Mouse (Mus musculus): ENCODE results near the gene Ackr4.
A peak's percentile ranks its signal among the peaks of the same experiment; 100 is the strongest.

The Ackr4 gene

GRCm38 (mm10) chr9:104106930-104107329 is 19.8 kb downstream of the Ackr4 start:
- DNase-seq (ENCODE audit: low spot score in 2 of 2): no peak

DNA sequence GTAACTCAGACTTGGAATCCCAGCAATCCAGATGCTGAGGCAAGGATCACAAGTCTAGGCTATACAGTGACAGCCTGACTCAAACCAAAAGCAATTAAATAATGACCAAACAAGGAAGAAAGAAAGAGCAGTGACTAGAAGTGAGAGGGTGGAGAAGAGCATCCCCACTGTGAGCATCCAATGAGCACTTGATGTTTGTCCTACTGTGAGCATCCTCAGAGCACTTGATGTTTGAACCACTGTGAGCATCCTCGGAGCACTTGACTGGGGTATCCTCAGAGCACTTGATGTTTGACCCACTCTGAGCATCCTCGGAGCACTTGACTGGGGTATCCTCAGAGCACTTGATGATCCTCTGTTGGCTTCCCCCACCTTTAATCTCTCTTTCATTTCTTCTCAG is 21.7 kb downstream of the Ackr4 start:
- no peak for DNase-seq (ENCODE audit: low spot score in 2 of 2)

DNA sequence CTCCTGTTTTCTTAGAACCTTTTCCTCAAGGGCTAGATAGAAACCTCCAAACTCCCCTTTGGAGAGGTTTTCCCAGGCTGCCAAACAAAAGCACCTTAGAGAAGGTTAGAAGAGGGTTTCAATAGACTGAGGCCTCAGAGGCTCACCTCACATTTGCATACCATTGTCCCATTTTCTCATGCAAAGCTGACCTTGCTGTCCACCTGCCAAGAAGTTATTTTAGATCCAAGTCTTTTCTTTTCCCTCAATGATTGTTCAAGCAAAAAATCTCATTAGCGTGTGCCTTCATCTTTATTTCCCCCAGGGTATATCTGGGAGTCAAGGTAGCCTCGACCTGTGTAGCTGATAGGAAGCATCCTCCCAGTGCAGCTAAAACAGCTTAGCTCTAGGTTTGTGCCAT is 23.8 kb downstream of the Ackr4 start:
- DNase-seq (ENCODE audit: low spot score in 2 of 2): no peak

DNA sequence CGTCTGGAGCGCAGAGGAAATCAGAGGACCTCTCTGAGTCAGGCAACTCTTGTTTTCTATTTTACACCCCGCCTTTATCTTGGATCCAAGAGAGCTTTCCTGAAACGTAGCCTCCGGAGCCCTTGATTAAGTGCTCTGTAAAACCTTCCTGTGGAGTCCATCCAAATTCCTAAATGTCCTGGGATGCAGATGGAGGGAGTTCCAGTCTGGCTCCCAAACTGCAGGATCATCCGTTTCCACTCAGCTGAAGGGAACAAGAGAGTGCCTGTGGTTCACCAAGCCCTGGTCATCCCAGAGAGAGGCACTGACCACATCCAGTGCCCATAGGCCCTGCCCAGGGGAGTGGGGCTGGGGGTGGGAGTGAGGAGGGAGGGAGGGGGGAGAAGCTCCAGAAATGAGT is 24.4 kb downstream of the Ackr4 start:
- peak in 1 of 2 experiments; percentile 33 for DNase-seq (ENCODE audit: low spot score in 2 of 2)

DNA sequence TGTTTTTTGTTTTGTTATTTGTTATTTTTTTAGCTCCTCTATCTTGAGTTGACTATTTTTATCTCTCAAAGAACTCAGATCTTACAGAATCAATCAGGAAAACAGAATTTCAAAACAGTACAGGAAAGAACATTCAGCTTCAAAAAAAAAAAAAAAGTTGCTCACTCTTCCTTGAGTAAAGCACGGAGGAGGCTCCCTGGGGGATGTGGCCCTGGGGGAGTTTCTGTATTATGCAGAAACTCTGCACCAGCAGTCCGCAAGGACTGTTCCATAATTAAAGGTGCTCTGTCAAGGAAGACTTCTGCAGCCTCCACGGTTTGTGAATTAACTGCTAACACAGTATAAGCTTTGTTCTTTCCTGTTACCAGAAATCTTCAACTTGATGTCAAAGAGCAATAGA is 25.3 kb downstream of the Ackr4 start:
- no peak for DNase-seq (ENCODE audit: low spot score in 2 of 2)

- no peak for DNase-seq (ENCODE audit: low spot score in 2 of 2)
Measured at GRCm38 (mm10) chr9:104100822-104101221, 25.9 kb downstream of the Ackr4 start.

- DNase-seq (ENCODE audit: low spot score in 2 of 2): no peak
Measured at GRCm38 (mm10) chr9:104099060-104099459, 27.7 kb downstream of the Ackr4 start.

DNA sequence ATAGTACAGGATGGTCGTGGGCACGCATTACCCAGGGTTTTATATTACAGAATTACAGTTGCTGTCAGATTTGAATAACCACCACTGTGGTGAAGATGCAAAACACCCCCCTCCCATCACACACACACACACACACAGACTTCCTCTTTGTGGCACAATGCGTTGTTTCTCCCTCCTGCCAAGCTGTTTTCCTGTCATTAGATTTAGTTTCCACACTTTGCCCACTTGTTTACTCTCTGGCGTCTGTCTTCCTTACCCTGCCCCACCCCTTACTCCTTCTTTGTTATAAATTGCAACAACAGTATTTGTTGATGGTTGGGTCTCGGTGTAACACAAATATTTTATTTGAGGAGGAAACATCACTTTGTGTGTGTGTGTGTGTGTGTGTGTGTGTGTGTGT is 28.5 kb downstream of the Ackr4 start:
- DNase-seq (ENCODE audit: low spot score in 2 of 2): no peak

- DNase-seq (ENCODE audit: low spot score in 2 of 2): peak in 1 of 2 experiments; percentile 44
Measured at GRCm38 (mm10) chr9:104092945-104093344, 33.8 kb downstream of the Ackr4 start.

DNA sequence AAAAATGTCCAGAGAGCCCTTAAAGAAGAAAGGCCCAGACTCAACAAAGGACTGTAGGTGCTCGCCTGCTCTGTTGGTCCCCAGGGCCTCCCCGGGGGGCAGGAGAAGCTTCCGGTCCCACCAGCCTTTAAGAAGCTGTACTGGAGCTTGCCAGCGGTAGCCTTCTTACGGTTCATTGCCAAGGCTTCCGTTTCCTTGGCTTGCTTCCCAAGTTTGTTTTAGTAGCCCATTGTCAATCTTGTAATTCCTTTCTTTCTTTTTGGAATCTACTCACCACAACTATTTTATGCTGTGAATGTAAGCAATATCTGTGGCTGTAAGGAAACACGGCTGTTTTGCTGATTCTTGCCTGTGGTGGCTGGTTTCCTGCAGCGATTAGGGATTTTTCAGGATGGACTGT is 38.2 kb downstream of the Ackr4 start:
- DNase-seq (ENCODE audit: low spot score in 2 of 2): no peak

- DNase-seq (ENCODE audit: low spot score in 2 of 2): no peak
Measured at GRCm38 (mm10) chr9:104085730-104086429, 40.9 kb downstream of the Ackr4 start.

GRCm38 (mm10) chr9:104080038-104080437 is 46.7 kb downstream of the Ackr4 start:
- DNase-seq (ENCODE audit: low spot score in 2 of 2): no peak

DNA sequence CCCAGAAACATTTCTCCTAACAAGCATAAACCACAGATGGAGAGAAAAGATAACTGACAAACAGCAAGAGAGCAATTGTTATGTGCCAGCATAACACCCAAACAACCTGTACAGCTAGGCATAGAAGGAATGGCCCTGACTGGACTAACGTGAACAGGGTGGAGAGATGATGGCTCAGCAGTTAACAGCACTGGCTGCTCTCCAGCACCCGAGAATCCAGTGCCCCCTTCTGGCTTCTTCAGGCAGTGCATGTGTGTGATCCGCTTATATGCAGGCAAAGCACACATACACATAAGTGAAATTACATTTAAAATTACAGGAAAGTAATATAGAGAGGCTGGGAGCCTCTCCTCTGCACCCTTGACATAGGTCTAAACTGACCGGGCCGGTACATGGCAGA is 47.4 kb downstream of the Ackr4 start:
- DNase-seq (ENCODE audit: low spot score in 2 of 2): peak in 1 of 2 experiments; percentile 35

- DNase-seq (ENCODE audit: low spot score in 2 of 2): no peak
Measured at GRCm38 (mm10) chr9:104078780-104079179, 48.0 kb downstream of the Ackr4 start.

GRCm38 (mm10) chr9:104075808-104076207 is 50.9 kb downstream of the Ackr4 start:
- DNase-seq (ENCODE audit: low spot score in 2 of 2): no peak

DNA sequence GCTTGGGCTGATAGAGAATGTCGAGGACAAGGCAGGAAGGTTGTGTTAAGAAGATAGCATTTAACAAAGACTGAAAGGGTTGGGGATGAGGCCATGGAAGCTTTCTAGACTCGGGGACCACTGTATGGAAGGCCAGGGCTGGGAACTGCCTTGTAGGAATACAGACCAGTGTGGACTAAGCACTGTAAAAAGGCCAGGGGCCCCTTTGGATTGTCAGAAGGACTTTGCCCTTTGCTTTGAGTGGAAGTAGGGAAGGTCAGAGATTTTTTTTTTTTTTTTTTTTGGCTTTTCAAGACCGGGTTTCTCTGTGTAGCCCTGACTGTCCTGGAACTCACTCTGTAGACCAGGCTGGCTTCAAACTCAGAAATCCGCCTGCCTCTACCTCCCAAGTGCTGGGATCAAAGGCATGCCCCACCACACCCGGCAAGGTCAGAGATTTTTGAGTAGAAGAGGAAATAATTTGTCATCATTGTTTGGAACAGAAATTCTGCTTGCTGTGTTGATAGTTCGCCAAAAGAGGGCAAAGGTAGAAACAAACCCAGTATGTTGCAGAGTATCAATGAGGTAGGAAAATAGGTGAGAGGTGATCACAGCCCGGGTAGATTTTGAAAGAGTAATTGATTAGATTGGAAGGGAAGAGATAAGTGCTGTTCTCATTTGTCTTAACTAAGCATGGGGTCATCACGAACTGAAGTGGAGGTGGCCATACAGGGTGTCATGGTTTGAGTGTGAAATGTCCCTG is 55.7 kb downstream of the Ackr4 start:
- no peak for DNase-seq (ENCODE audit: low spot score in 2 of 2)

DNA sequence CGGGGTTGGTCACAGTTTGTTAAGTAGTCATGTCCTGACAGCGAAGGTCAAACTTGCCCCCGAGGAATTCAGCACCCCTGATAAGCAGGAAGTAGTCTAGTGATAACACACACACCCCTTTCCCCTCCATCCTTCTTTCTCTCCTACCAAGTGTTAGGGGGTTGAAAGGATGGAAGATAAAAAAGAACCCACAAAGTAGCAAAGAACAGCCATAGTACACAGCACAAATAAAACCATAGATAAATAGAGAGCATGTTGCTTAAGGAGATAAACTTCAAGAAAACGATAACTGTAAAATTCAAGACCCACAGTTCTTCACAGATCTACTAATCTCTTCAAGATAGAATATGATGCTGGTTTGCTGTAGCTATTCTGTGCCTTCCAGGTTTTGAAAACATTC is 56.5 kb downstream of the Ackr4 start:
- no peak for DNase-seq (ENCODE audit: low spot score in 2 of 2)

DNA sequence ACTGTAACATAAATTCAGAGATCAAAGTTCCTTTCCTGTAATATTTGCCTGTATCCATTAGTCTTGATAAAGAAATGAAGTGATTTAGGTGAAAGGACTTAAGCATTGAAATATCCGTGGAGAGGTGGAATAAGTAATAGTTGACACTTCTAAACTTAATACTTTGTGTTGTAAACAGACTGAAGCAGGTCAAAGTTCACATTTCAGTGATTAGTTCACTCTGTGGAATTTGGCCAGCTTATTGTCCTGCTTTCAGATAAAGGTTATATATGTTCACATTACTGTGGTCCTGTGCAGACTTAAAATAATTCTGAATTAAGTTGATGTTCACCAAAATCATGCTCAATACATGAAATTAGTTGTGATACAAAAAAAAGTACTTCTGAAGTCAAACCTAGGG is 62.2 kb downstream of the Ackr4 start:
- DNase-seq (ENCODE audit: low spot score in 2 of 2): no peak

DNA sequence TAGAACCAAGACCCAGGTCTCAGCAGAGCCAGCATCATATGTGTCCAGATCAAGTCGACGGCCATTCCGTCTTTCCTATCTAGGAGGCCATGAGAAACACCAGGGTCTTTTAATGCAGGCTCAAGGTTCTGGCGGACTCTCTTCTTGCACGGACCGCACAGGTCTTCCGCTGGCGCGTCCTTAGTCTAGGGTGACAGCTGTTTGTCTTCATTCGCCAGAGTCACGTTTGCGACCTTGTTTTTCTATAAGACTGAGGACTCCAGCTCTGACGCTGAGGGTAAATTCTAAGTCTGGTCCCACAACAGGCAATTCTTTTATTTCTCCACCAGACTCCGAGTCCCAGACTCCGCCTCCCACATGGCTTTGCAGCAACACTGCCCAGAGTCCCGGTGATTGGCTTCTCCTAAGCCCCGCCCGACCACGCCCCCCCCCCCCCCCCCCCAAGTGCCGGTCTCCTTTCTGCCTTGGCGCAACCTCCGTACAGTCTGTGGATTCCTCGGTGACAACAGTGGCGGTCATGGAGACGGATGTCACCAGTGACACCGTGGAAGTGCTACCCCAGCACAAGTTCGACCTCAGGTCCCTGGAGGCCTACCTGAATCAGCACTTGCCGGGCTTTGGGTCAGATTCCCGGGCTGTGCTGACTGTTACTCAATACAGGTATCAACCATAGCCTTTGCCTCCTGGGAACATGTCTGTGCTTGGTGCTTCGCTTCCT is 63.3 kb downstream of the Ackr4 start, which contains the start of gene Acad11:
Gene Acad11 (plus strand): TSS at position 134 of the 718 bp plus-strand sequence.
- peak; percentile 75 to 79 for DNase-seq (ENCODE audit: low spot score in 2 of 2)

DNA sequence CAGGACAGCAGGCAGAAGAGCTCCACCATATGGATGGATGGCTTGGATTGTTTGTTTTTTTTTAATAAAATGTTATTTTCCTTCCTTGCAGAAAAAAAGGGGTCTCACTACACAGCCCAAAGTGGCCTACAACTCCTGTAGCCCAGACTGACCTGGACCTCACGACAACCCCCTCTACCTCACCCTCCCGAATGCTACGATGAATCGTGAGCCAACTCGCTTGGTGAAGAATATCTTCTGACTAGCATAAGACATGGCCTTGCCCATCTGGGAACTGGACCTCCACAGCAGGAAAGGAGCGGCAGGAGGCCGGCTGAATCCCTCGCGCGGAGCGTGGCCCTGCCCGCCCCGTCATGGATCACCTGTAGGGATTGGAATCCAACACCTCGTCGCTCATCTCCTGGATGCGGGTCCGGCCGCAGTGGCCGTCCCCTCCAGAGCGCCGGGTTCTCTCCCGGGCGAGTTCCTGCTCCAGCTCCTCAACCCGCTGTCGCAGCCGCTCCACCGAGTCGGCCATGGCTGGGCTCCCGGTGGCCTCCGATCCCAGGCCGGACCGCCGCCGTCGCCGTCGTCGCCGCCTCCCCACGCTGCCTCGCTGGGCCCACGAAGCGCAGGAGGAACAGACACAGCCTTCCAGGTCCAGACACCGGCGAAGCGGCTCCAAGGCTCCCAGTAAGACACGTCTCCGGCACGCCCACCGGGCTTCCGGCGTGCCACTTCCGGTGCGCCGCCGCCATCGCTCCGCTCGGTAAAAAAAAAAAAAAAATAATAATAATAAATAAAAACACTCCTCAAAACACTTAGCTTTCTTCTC is 64.1 kb downstream of the Ackr4 start, which contains the start of gene Uba5:
Gene Uba5 (minus strand): TSS at position 705 of the 814 bp plus-strand sequence.
- DNase-seq (ENCODE audit: low spot score in 2 of 2): peak; percentile 64 to 68

DNA sequence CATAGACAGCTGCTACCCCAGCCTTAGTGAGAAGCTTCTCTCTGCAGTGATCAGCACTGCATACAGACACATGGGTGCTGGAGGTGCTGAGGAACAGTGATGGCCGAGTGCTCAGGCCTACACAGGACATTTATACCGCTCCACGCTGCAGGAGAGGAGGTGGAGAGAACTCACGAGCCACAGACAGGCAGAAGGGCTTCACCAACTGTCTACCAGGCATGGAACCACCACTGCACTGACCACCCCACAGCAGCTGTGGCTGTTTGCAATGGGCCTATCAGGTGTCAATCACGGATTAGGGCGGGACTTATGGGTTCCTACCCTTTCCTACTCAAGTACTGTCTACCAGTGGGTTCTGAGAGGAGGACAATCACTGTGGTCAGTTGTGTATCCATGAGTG is 75.7 kb downstream of the Ackr4 start:
- DNase-seq (ENCODE audit: low spot score in 2 of 2): no peak

GRCm38 (mm10) chr9:104043676-104044075 is 83.1 kb downstream of the Ackr4 start:
- DNase-seq (ENCODE audit: low spot score in 2 of 2): no peak

All from urinary bladder, postnatal 4 days (tissue).